Mouse (Mus musculus): ENCODE data around the gene Gtf2f2. TPM values are rescaled to one million over a fixed set of nuclear protein-coding genes. Genes with fewer than 3 reads are reported as not detected.

The Gtf2f2 gene
- total and polyA plus RNA-seq, 3 experiments = 57.6 to 71.2 TPM; not detected in 1

- Histone ChIP-seq H3K4me1 (ENCODE audit: control insufficient read depth in 1 of 2, insufficient read depth in 2 of 2, low read length in 2 of 2) (peaks cover 2 to 8% of the 10 kb centered on the region in 2 experiments; a peak in 1 of 4 replicates), H3K27ac (ENCODE audit: control insufficient read depth, low read depth, low read length) (no peak overlapping the region), H3K9me3 (replicated peaks; ENCODE audit: insufficient read depth, low read length) (no peaks in the 10 kb centered on the region), H3K79me2 (ENCODE audit: control insufficient read depth, insufficient read depth, low read length, poor library complexity) (peaks cover 20% of the 10 kb centered on the region), H3K4me3 (ENCODE audit: control insufficient read depth in 1 of 2, insufficient read depth in 1 of 2, low read depth in 2 of 2, low read length in 2 of 2) (no peak overlapping the region), H3K27me3 (ENCODE audit: control insufficient read depth in 1 of 2, insufficient read depth in 2 of 2, low read length in 2 of 2) (no peaks in the 10 kb centered on the region), H3K36me3 (ENCODE audit: control insufficient read depth in 1 of 2, insufficient read depth in 2 of 2, low read length in 2 of 2) (peaks cover 12 to 16% of the 10 kb centered on the region in 2 experiments), H3K9ac (ENCODE audit: control insufficient read depth, low read depth, low read length, poor library complexity, severe bottlenecking) (no peak overlapping the region)
- TF ChIP-seq USF1 (IDR thresholded peaks at IDR 0.05; ENCODE audit: low read depth, low read length) (no peak), NELFE (IDR thresholded peaks at IDR 0.05; ENCODE audit: low read depth, low read length) (no peak), ZKSCAN1 (IDR thresholded peaks at IDR 0.05; ENCODE audit: low read depth, low read length) (no peak), BHLHE40 (IDR thresholded peaks at IDR 0.05; ENCODE audit: borderline replicate concordance, low read depth, low read length) (no peak), POLR2AphosphoS2 (IDR thresholded peaks at IDR 0.05; ENCODE audit: low read length) (no peak), ZNF384 (IDR thresholded peaks at IDR 0.05; ENCODE audit: low read depth, low read length) (no peak), MYC (IDR thresholded peaks at IDR 0.05; ENCODE audit: low read depth, low read length) (no peak), EP300 (IDR thresholded peaks at IDR 0.05; ENCODE audit: low read depth in 1 of 2, low read length in 2 of 2) (no peak), RAD21 (IDR thresholded peaks at IDR 0.05; ENCODE audit: low read depth, low read length) (no peak), CTCF (IDR thresholded peaks at IDR 0.05 in 2 of 3, conservative IDR thresholded peaks at IDR 0.05 in 1 of 3; ENCODE audit: control insufficient read depth in 1 of 3, insufficient read depth in 1 of 3, low read depth in 2 of 3, low read length in 3 of 3, poor library complexity in 1 of 3, severe bottlenecking in 1 of 3) (no peak), TCF12 (IDR thresholded peaks at IDR 0.05; ENCODE audit: low read depth, low read length) (no peak)
- DNase-seq (ENCODE audit: low read depth, low spot score) = no peak
Measured at GRCm38 (mm10) chr14:75848482-75848881, 162.2 kb downstream of the Gtf2f2 start.

GRCm38 (mm10) chr14:75847669-75848068 lies 163.0 kb downstream of the Gtf2f2 start:
- H3K9ac ChIP-seq (ENCODE audit: control insufficient read depth, low read depth, low read length, poor library complexity, severe bottlenecking) = no peak overlapping the region
- H3K4me1 ChIP-seq (ENCODE audit: control insufficient read depth in 1 of 2, insufficient read depth in 2 of 2, low read length in 2 of 2) = peaks cover 2 to 8% of the 10 kb centered on the region in 2 experiments; a peak in 1 of 4 replicates
- H3K4me3 ChIP-seq (ENCODE audit: control insufficient read depth in 1 of 2, insufficient read depth in 1 of 2, low read depth in 2 of 2, low read length in 2 of 2) = no peak overlapping the region
- H3K36me3 ChIP-seq (ENCODE audit: control insufficient read depth in 1 of 2, insufficient read depth in 2 of 2, low read length in 2 of 2) = peaks cover 12 to 16% of the 10 kb centered on the region in 2 experiments
- no peaks in the 10 kb centered on the region for H3K9me3 ChIP-seq (replicated peaks; ENCODE audit: insufficient read depth, low read length)
- no peak for TF ChIP-seq MXI1 (IDR thresholded peaks at IDR 0.05; ENCODE audit: low read depth, low read length)
- TF ChIP-seq GATA1 (IDR thresholded peaks at IDR 0.05; ENCODE audit: low read depth, low read length) = no peak
- TF ChIP-seq MAZ (IDR thresholded peaks at IDR 0.05; ENCODE audit: low read depth, low read length) = no peak
- no peak for TF ChIP-seq RAD21 (IDR thresholded peaks at IDR 0.05; ENCODE audit: low read depth, low read length)
- TF ChIP-seq ZMIZ1 (IDR thresholded peaks at IDR 0.05; ENCODE audit: low read depth, low read length) = no peak
- TF ChIP-seq E2F4 (IDR thresholded peaks at IDR 0.05; ENCODE audit: borderline replicate concordance, low read depth, low read length) = no peak
- TF ChIP-seq USF1 (IDR thresholded peaks at IDR 0.05; ENCODE audit: low read depth, low read length) = no peak
- no peak for TF ChIP-seq POLR2AphosphoS5 (IDR thresholded peaks at IDR 0.05; ENCODE audit: borderline replicate concordance, low read depth, low read length)
- no peak for TF ChIP-seq MYC (IDR thresholded peaks at IDR 0.05; ENCODE audit: low read depth, low read length)
- TF ChIP-seq MAX (IDR thresholded peaks at IDR 0.05; ENCODE audit: low read length) = no peak
- no peak for TF ChIP-seq TCF12 (IDR thresholded peaks at IDR 0.05; ENCODE audit: low read depth, low read length)
- no peak for TF ChIP-seq SIN3A (IDR thresholded peaks at IDR 0.05; ENCODE audit: low read length)
- TF ChIP-seq POLR2AphosphoS2 (IDR thresholded peaks at IDR 0.05; ENCODE audit: low read length) = no peak
- TF ChIP-seq BHLHE40 (IDR thresholded peaks at IDR 0.05; ENCODE audit: borderline replicate concordance, low read depth, low read length) = no peak
- TF ChIP-seq TBP (IDR thresholded peaks at IDR 0.05; ENCODE audit: low read depth, low read length) = no peak
- H3K27me3 ChIP-seq (ENCODE audit: control insufficient read depth in 1 of 2, insufficient read depth in 2 of 2, low read length in 2 of 2) = no peaks in the 10 kb centered on the region
- H3K27ac ChIP-seq (ENCODE audit: control insufficient read depth, low read depth, low read length) = peak overlapping the region; percentile 7; the same call in 1 of the 2 replicates
- DNase-seq (ENCODE audit: low read depth, low spot score) = no peak
- peaks cover 20% of the 10 kb centered on the region for H3K79me2 ChIP-seq (ENCODE audit: control insufficient read depth, insufficient read depth, low read length, poor library complexity)

Other genes starting within 250 kb of the Gtf2f2 start
- 20.3 and 25.9 TPM in 2 replicates for gene Slc25a30, start 223.8 kb downstream of the Gtf2f2 start, total RNA-seq (2012; rRNA removed)
- 10 to 100 TPM in 1 of 2 experiments, not detected in 1; 24.0 TPM for gene Slc25a30, start 223.8 kb downstream of the Gtf2f2 start, polyA plus RNA-seq (2012; ENCODE audit: insufficient read depth in 1 of 2, insufficient read length in 2 of 2, low read depth in 1 of 2, low replicate concordance in 2 of 2, missing spikeins in 1 of 2)
- gene Tpt1, start 165.8 kb downstream of the Gtf2f2 start, total RNA-seq (2012; rRNA removed) = 652 and 695 TPM in 2 replicates
- gene Tpt1, start 165.8 kb downstream of the Gtf2f2 start, polyA plus RNA-seq (2012; ENCODE audit: insufficient read depth in 1 of 2, insufficient read length in 2 of 2, low read depth in 1 of 2, low replicate concordance in 2 of 2, missing spikeins in 1 of 2) = 1,000 to 10,000 TPM in 1 of 2 experiments, 100 to 1,000 TPM in 1; 817 to 1,342 TPM
- gene Kctd4, start 55.9 kb downstream of the Gtf2f2 start, total RNA-seq (2012; rRNA removed) = 0.08 TPM in 1 of 2 replicates, not detected in the other
- gene Kctd4, start 55.9 kb downstream of the Gtf2f2 start, polyA plus RNA-seq (2012; ENCODE audit: insufficient read depth in 1 of 2, insufficient read length in 2 of 2, low read depth in 1 of 2, low replicate concordance in 2 of 2, missing spikeins in 1 of 2) = under 1 TPM in 1 of 2 experiments, not detected in 1; 0.01 TPM
- 16.3 and 18.9 TPM in 2 replicates for gene Gpalpp1, start 99.9 kb upstream of the Gtf2f2 start, total RNA-seq (2012; rRNA removed)
- gene Gpalpp1, start 99.9 kb upstream of the Gtf2f2 start, polyA plus RNA-seq (2012; ENCODE audit: insufficient read depth in 1 of 2, insufficient read length in 2 of 2, low read depth in 1 of 2, low replicate concordance in 2 of 2, missing spikeins in 1 of 2) = 10 to 100 TPM in 1 of 2 experiments, not detected in 1; 18.3 TPM
- 15.4 and 20.6 TPM in 2 replicates for gene Nufip1, start 100.0 kb upstream of the Gtf2f2 start, total RNA-seq (2012; rRNA removed)
- 10 to 100 TPM; 21.6 to 36.5 TPM for gene Nufip1, start 100.0 kb upstream of the Gtf2f2 start, polyA plus RNA-seq (2012; ENCODE audit: insufficient read depth in 1 of 2, insufficient read length in 2 of 2, low read depth in 1 of 2, low replicate concordance in 2 of 2, missing spikeins in 1 of 2)

All from MEL (cell line).